Mouse (Mus musculus) cerebellum, adult (tissue): ENCODE data around the gene Aanat.

Experiments
- ATAC-seq: cut with Nextera tagmentation; 2 replicates; pipeline ENCODE4 v1.9.2; 2017; ENCODE audit warnings: mild to moderate bottlenecking, moderate library complexity, mixed read lengths; ENCODE audit not compliant: insufficient number of reproducible peaks, low FRiP score, low TSS enrichment

Gene Aanat

GRCm38 (mm10) chr11:116572756-116573543, 13.3 kb upstream of the Aanat start:
- no peak for ATAC-seq

- no peak for ATAC-seq
These were observed 11.7 kb upstream of the Aanat start for GRCm38 (mm10) chr11:116574486-116574885.

GRCm38 (mm10) chr11:116574982-116575381, 11.2 kb upstream of the Aanat start:
- no peak for ATAC-seq

- ATAC-seq, result no peak
These were observed 10.8 kb upstream of the Aanat start for GRCm38 (mm10) chr11:116575396-116575795.

GRCm38 (mm10) chr11:116579280-116579679, 7.0 kb upstream of the Aanat start:
- ATAC-seq, result no peak

- no peak for ATAC-seq
These were observed 6.1 kb upstream of the Aanat start for GRCm38 (mm10) chr11:116580031-116580652.

- peak; percentile 72 for ATAC-seq
These were observed 5.4 kb upstream of the Aanat start for GRCm38 (mm10) chr11:116580711-116581375.

GRCm38 (mm10) chr11:116581376-116581814, 4.8 kb upstream of the Aanat start, which contains the start of gene Ube2o:
TSS of gene Ube2o (minus strand) at chr11:116581447.
- ATAC-seq, result peak; percentile 79; the same call in 1 of the 2 replicates

- no peak for ATAC-seq
These were observed 550 bp upstream of the Aanat start for GRCm38 (mm10) chr11:116585682-116586081.

GRCm38 (mm10) chr11:116586801-116587631, 784 bp downstream of the Aanat start:
- ATAC-seq, result peak; percentile 40; the same call in 1 of the 2 replicates

- ATAC-seq, result no peak
These were observed 2.8 kb downstream of the Aanat start for GRCm38 (mm10) chr11:116589020-116589531.

GRCm38 (mm10) chr11:116589574-116589973, 3.3 kb downstream of the Aanat start:
- no peak for ATAC-seq

- ATAC-seq, result no peak
These were observed 5.4 kb downstream of the Aanat start for GRCm38 (mm10) chr11:116591621-116592020.

GRCm38 (mm10) chr11:116592428-116592827, 6.2 kb downstream of the Aanat start:
- ATAC-seq, result peak; percentile 88

GRCm38 (mm10) chr11:116593345-116593744, 7.1 kb downstream of the Aanat start:
- no peak for ATAC-seq

- no peak for ATAC-seq
These were observed 10.5 kb downstream of the Aanat start for GRCm38 (mm10) chr11:116596766-116597165.

GRCm38 (mm10) chr11:116598193-116598592, 12.0 kb downstream of the Aanat start:
- no peak for ATAC-seq

- no peak for ATAC-seq
These were observed 13.0 kb downstream of the Aanat start for GRCm38 (mm10) chr11:116599230-116599629.

GRCm38 (mm10) chr11:116601166-116601565, 14.9 kb downstream of the Aanat start:
- ATAC-seq, result no peak

- ATAC-seq, result no peak
These were observed 15.8 kb downstream of the Aanat start for GRCm38 (mm10) chr11:116602043-116602442.
